24 mouse cellular contexts compared by ENCODE assay signal in genomic region chr5:120008306-120008705, GRCm38 (mm10).
"Had no signal": no experiment of that assay in that cellular context is flagged by ENCODE, and none has a peak within 500 bp of the region (broad histone marks: within the 10 kb centered on the region; RNA-seq: fewer than 3 reads in every experiment).

No protein-coding gene starts in this region.

- H3K27me3 ChIP-seq: limb, embryonic 13.5 days; liver, embryonic 12.5 days; liver, embryonic 15.5 days; lung, embryonic 15.5 days; neural tube, embryonic 13.5 days; stomach, embryonic 15.5 days had no signal

- H3K36me3 ChIP-seq: limb, embryonic 13.5 days; liver, embryonic 12.5 days; liver, embryonic 15.5 days; lung, embryonic 15.5 days; neural tube, embryonic 13.5 days; stomach, embryonic 15.5 days had no signal

- H3K4me1 ChIP-seq: limb, embryonic 13.5 days; liver, embryonic 12.5 days; liver, embryonic 15.5 days; lung, embryonic 15.5 days; neural tube, embryonic 13.5 days; stomach, embryonic 15.5 days had no signal

- H3K4me3 ChIP-seq: layer of hippocampus, adult 2 months; left cerebral cortex, adult 2 months; limb, embryonic 13.5 days; liver, embryonic 12.5 days; liver, embryonic 15.5 days; lung, embryonic 15.5 days; megakaryocyte, embryonic 14.5 days; neural tube, embryonic 13.5 days; stomach, embryonic 15.5 days had no signal

- H3K9ac ChIP-seq: limb, embryonic 13.5 days; liver, embryonic 12.5 days; liver, embryonic 15.5 days; lung, embryonic 15.5 days; neural tube, embryonic 13.5 days; stomach, embryonic 15.5 days had no signal

- H3K4me2 ChIP-seq: limb, embryonic 13.5 days; liver, embryonic 12.5 days; liver, embryonic 15.5 days; lung, embryonic 15.5 days; midbrain, embryonic 11.5 days; neural tube, embryonic 13.5 days; stomach, embryonic 15.5 days had no signal

- H3K27ac ChIP-seq: layer of hippocampus, adult 2 months; left cerebral cortex, adult 2 months; limb, embryonic 13.5 days; liver, embryonic 12.5 days; liver, embryonic 15.5 days; lung, embryonic 15.5 days; neural tube, embryonic 13.5 days; stomach, embryonic 15.5 days had no signal

- H3K9me3 ChIP-seq: liver, embryonic 12.5 days; liver, embryonic 15.5 days; lung, embryonic 15.5 days; stomach, embryonic 15.5 days had no signal

- DNase-seq: kidney, adult 18-20 months; kidney, adult 9 months; kidney, postnatal 10 days; layer of hippocampus, adult 9-11 months; layer of hippocampus, postnatal 36 days; liver; lung, adult 18-20 months; lung, postnatal 10 days; lung, postnatal 36 days; midbrain, embryonic 14.5 days; right cerebral cortex, postnatal 25 days; spleen, adult 18-20 months; thymus, postnatal 25 days had no signal

- ATAC-seq: intestine, embryonic 16.5 days; liver, embryonic 12.5 days had no signal
